Mouse (Mus musculus) liver, embryonic 13.5 days (tissue): Measurements from ENCODE around the gene Kat7. TPM values are rescaled to one million over a fixed set of nuclear protein-coding genes. Genes with fewer than 3 reads are reported as not detected.
A peak's percentile ranks its signal among the peaks of the same experiment; 100 is the strongest.

Source experiments
- ATAC-seq: fragments of 200-750 bp; cut with Nextera tagmentation; 2 replicates; pipeline ENCODE4 v1.8.0; 2017; ENCODE audit warnings: low read depth, mild to moderate bottlenecking, moderate number of reproducible peaks, moderate library complexity
- DNase-seq: peaks from one replicate; pipeline ENCODE4 v3.0.0; 2022
- H3K27ac ChIP-seq: fragments of 300-500 bp; sonication (generic); 2 replicates; pipeline ENCODE4 v1.5.1; 2015; ENCODE audit warnings: moderate library complexity, mild to moderate bottlenecking, inconsistent platforms
- H3K27me3 ChIP-seq: fragments of 300-500 bp; sonication (generic); 2 replicates; pipeline ENCODE4 v1.6.1; 2015; ENCODE audit warnings: mild to moderate bottlenecking, inconsistent platforms
- H3K36me3 ChIP-seq: fragments of 300-500 bp; sonication (generic); 2 replicates; pipeline ENCODE4 v1.6.1; 2015; ENCODE audit warnings: mild to moderate bottlenecking, inconsistent platforms
- H3K4me1 ChIP-seq: fragments of 300-500 bp; sonication (generic); replicated peaks from 2 replicates; pipeline ENCODE4 v1.6.1; 2015; ENCODE audit warnings: inconsistent platforms
- H3K4me2 ChIP-seq: fragments of 300-500 bp; sonication (generic); 2 replicates; pipeline ENCODE4 v1.6.1; 2015; ENCODE audit warnings: inconsistent platforms, mild to moderate bottlenecking, moderate library complexity
- H3K4me3 ChIP-seq: fragments of 300-500 bp; sonication (generic); replicated peaks from 2 replicates; pipeline ENCODE4 v1.5.1; 2015; ENCODE audit warnings: mild to moderate bottlenecking, inconsistent platforms
- H3K9ac ChIP-seq: fragments of 300-500 bp; sonication (generic); 2 replicates; pipeline ENCODE4 v1.6.1; 2015; ENCODE audit warnings: mild to moderate bottlenecking, inconsistent platforms
- H3K9me3 ChIP-seq: fragments of 300-500 bp; sonication (generic); replicated peaks from 2 replicates; pipeline ENCODE4 v1.6.1; 2016; ENCODE audit warnings: inconsistent platforms
- WGBS: fragments of 180-500 bp; shearing (Covaris S2); methylation state at CpG from one replicate; pipeline ENCODE4 v1.1.7; 2015; ENCODE audit not compliant: insufficient replicate concordance; 5-methylcytosine and 5-hydroxymethylcytosine counted together
- polyA plus RNA-seq: library from polyadenylated mRNA; unstranded; fragments of >200 nt; fragmentation: Nextera tagmentation; extraction: Ambion mirVana; gene quantifications from 2 replicates; pipeline ENCODE4 v1.2.1, GENCODE M21; 2015

Gene Kat7
- polyA plus RNA-seq, 1 experiment from 2014 or later = 33.4 TPM

GRCm38 (mm10) chr11:95279061-95279659 is 30.9 kb downstream of the Kat7 start:
- Histone ChIP-seq H3K4me2 (no peak overlapping the region), H3K27me3 (no peaks in the 10 kb centered on the region), H3K36me3 (peaks cover 99% of the 10 kb centered on the region), H3K27ac (no peak overlapping the region), H3K4me3 (no peak overlapping the region), H3K9me3 (no peaks in the 10 kb centered on the region), H3K9ac (no peak overlapping the region), H3K4me1 (peaks cover 8% of the 10 kb centered on the region; the same call in 1 of the 2 replicates)
- ATAC-seq = no peak
- no peak for DNase-seq
- whole genome bisulfite sequencing = 85% methylated on average over 4 of the region's 4 CpGs

DNA sequence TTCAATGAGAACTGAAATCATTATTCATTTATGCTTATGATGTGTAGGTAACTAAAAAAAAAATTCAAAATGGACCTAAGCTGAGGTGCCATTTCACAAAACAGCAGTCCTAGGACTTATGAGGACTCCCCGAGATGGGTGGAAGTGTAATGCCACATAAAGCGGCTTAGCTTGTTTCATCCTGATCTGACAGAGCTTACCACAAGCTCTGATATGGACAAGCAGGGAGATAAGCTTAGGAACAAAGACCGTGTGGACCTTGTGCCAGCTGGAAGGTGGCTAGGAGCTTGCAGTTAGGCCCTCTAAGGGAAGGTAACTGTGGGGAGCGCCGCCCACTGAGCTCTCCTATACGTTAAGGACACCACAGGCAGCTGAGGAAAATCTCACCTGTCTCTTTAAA is 34.0 kb downstream of the Kat7 start:
- Histone ChIP-seq H3K36me3 (peaks cover 100% of the 10 kb centered on the region), H3K9me3 (no peaks in the 10 kb centered on the region), H3K27me3 (no peaks in the 10 kb centered on the region), H3K9ac (no peak overlapping the region), H3K4me3 (no peak overlapping the region), H3K4me1 (peaks cover 9% of the 10 kb centered on the region; the same call in 1 of the 2 replicates), H3K4me2 (no peak overlapping the region), H3K27ac (no peak overlapping the region)
- ATAC-seq (no peak), DNase-seq (no peak)
- WGBS = 71% methylated on average over 6 of the region's 6 CpGs

- 64% methylated on average over 3 of the region's 3 CpGs for WGBS
These were observed 35.4 kb downstream of the Kat7 start for GRCm38 (mm10) chr11:95274613-95275012.

GRCm38 (mm10) chr11:95273661-95274060 is 36.4 kb downstream of the Kat7 start:
- DNase-seq = no peak
- no peak overlapping the region for H3K4me2 ChIP-seq
- WGBS = 75% methylated on average over 5 of the region's 5 CpGs
- H3K27me3 ChIP-seq = no peaks in the 10 kb centered on the region
- H3K9ac ChIP-seq = no peak overlapping the region
- ATAC-seq = no peak
- no peak overlapping the region for H3K4me3 ChIP-seq
- peaks cover 9% of the 10 kb centered on the region; the same call in 1 of the 2 replicates for H3K4me1 ChIP-seq
- peaks cover 100% of the 10 kb centered on the region for H3K36me3 ChIP-seq
- no peak overlapping the region for H3K27ac ChIP-seq
- no peaks in the 10 kb centered on the region for H3K9me3 ChIP-seq

More at GRCm38 (mm10) chr11:95274613-95275012, 35.4 kb downstream of the Kat7 start:
- no peak overlapping the region for H3K27ac ChIP-seq
- H3K9ac ChIP-seq = no peak overlapping the region
- peaks cover 9% of the 10 kb centered on the region; the same call in 1 of the 2 replicates for H3K4me1 ChIP-seq
- H3K27me3 ChIP-seq = no peaks in the 10 kb centered on the region
- no peaks in the 10 kb centered on the region for H3K9me3 ChIP-seq
- ATAC-seq (no peak), DNase-seq (no peak)
- H3K4me2 ChIP-seq = no peak overlapping the region
- peaks cover 100% of the 10 kb centered on the region for H3K36me3 ChIP-seq
- no peak overlapping the region for H3K4me3 ChIP-seq

DNA sequence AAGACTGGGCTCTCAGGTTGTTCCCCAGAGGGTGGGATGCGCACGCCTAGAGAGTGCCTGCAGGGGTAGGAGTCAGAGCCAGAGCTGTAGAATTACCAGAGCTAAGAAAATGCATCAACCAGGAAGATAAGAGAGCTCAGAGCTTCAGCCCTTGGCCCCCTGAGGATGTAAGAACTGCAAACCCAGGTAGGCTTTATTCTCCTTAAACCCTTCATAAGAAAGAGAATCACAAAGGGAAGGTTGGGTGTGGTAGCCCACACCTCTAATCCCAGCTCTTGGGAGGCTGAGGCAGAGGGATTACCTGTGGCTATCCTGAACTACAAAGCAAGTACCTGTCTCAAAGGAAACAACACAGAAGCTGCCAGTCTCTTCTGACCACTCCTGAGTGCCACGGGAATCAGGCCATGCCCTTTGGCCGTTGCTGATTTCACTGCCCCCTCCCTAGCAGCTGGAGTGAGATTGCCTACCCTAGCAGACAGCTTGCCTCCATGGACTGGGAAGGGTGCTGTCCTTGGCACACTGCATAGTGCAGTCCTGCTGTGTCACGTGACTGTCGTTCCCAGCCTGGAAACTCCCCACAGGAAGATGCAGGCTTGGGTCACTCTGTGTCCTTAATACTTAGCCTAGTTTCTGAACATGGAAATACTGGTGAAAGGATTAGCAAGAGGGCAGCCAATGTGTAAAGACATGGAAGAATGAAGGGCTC is 43.4 kb downstream of the Kat7 start:
- H3K9ac ChIP-seq = no peak overlapping the region
- 69% methylated on average over 6 of the region's 6 CpGs for WGBS
- no peak for DNase-seq
- H3K9me3 ChIP-seq = no peaks in the 10 kb centered on the region
- no peak overlapping the region for H3K4me3 ChIP-seq
- 0 out of 2 replicates have a peak, but pooled peaks have one; percentile 35 for ATAC-seq
- H3K27ac ChIP-seq = no peak overlapping the region
- peaks cover 56% of the 10 kb centered on the region for H3K36me3 ChIP-seq
- H3K27me3 ChIP-seq = peaks cover under 1% of the 10 kb centered on the region; the same call in 1 of the 2 replicates
- H3K4me1 ChIP-seq = peaks cover 12% of the 10 kb centered on the region; the same call in 1 of the 2 replicates
- H3K4me2 ChIP-seq = no peak overlapping the region

GRCm38 (mm10) chr11:95264455-95265013 is 45.5 kb downstream of the Kat7 start:
- no peak for DNase-seq
- 83% methylated on average over 4 of the region's 4 CpGs for WGBS

DNA sequence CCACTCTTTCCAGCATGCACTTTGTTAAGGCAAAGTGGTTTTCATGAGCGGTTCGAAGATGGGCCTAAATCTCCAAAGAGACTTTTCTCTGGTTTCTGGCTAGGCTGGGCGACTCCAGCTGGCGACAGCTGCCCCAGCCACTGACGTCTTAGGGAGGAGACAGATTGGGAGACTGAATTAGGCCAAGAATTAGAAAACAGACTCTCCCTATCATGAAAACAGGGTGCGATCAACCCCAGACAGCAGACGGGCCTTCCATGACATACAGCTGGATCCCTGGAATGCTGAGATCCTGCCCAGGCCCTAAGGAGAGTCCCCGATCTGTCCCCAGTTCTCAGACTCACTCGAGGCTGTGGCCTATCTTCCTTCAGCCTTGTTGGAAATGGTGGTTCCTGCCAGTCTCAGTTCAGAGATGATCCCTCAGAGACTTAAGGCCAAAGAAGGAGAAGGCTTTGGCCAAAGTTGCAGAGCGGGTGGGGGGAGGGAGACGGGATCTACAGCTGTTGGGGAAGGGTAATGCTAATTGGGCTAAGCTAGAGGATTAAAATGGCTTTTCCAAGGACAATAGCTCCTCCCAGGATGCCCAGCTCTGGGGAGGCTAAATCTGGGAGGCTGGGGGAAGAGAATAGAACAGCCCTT is 46.1 kb downstream of the Kat7 start:
- Histone ChIP-seq H3K36me3 (peaks cover 28% of the 10 kb centered on the region), H3K4me3 (no peak overlapping the region), H3K4me2 (no peak overlapping the region), H3K27ac (no peak overlapping the region), H3K9me3 (no peaks in the 10 kb centered on the region), H3K9ac (no peak overlapping the region), H3K4me1 (peaks cover 30% of the 10 kb centered on the region), H3K27me3 (peaks cover 26% of the 10 kb centered on the region)
- 59% methylated on average over 11 of the region's 11 CpGs for whole genome bisulfite sequencing
- ATAC-seq (no peak), DNase-seq (no peak)

More at GRCm38 (mm10) chr11:95264455-95265013, 45.5 kb downstream of the Kat7 start:
- Histone ChIP-seq H3K4me1 (peaks cover 24% of the 10 kb centered on the region), H3K27ac (no peak overlapping the region), H3K9me3 (no peaks in the 10 kb centered on the region), H3K4me2 (no peak overlapping the region), H3K36me3 (peaks cover 34% of the 10 kb centered on the region), H3K27me3 (peaks cover 20% of the 10 kb centered on the region), H3K4me3 (no peak overlapping the region), H3K9ac (no peak overlapping the region)
- no peak for ATAC-seq

DNA sequence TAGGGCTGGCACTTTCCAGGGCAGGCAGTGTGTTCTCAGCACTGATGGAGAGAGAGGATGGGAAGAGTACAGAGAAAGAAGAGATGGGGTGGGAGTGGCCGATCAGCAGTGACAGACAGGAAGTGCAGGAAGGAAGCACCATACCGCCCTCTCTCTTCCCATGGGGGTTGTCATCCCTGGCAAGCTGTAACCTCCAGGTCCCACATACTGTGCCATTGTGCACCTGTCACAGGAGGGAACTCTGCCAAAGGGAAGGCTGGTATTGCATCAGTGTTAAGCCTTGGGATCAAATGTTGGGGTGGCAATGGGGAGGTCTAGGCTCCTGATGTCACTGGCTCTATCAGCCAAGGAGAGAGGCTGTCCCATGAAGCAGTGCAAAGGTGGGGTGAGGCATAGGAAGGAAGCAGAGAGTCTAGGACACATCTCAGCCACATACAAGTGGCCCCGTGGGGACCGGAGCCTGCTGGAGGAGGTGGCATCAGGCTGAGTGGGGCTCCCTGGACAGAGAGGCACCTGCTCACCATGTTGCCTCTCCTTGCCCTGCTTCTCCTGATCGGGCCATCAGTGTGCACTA is 48.8 kb downstream of the Kat7 start, which contains the start of gene Tac4:
Gene Tac4, plus strand, starts transcription at position 352 of the 574 bp plus-strand sequence.
- Histone ChIP-seq H3K27ac (no peak within 1 kb of the TSS), H3K27me3 (peaks cover 33% of the 10 kb centered on the region), H3K9ac (no peak within 1 kb of the TSS), H3K4me3 (no peak within 1 kb of the TSS), H3K4me2 (no peak within 1 kb of the TSS), H3K9me3 (no peaks in the 10 kb centered on the region), H3K4me1 (peaks cover 29% of the 10 kb centered on the region), H3K36me3 (peaks cover 9% of the 10 kb centered on the region)
- ATAC-seq (no peak), DNase-seq (no peak)
- 13% methylated on average over 5 of the region's 5 CpGs for WGBS

DNA sequence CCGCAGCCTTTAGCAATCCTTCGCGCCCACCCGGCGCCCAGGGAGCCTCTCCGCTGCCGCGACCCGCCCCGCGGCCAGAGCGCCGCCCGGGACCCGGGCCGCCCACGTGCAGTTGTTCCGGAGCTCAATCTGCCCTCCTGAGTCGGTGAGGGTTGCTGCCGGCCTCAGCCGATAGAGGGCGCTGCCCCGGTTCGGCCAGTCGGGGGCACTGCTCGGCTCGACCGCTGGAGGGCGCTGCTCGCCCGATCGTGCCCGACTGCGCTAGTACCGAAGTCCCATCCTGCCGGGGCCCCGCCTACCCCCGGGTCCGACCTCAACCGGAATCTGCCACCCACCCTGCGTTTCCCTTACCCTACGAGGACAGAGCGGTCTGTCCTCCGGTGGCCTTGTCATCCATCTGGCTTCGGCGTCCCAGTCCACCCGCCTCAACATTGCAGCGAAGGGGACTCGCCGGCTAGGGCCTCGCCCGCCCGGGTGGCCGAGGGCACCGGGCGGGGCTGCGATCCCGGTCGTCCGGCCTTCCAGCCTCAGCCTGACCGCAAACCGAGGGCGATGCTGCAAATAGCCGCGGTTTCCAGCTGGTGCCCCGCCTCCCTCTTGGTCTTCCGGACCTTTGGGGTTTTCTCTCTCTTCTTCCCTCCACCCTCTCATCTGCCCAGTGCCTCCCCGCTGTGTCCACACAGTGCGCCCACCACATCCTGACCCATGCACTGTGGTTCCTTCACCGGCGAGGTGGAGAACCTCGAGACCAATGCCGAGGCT is 50.8 kb downstream of the Kat7 start:
- under 1% methylated on average over 73 of the region's 73 CpGs for WGBS

DNA sequence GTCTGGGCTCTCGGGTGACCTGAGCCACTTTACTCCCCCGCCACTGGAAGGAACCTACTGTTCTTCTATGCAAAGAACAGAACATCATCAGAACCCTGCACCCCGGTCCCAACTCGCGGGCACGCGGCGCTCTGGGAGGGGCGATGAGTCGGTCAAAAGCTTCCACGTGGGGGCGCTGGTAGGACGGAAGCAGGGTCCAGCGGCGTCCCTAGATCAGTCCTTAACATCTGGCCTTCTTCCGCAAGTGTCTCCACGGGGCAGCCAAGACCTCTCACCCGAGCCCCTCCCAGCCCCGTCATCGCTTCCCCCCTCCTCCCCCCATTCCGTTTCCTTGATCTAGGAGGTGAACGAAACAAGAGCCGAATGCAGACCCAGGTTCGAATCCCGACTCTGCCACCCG is 51.6 kb downstream of the Kat7 start:
- H3K9ac ChIP-seq = peak overlapping the region; percentile 75
- peak overlapping the region; percentile 58 for H3K27ac ChIP-seq
- no peaks in the 10 kb centered on the region for H3K9me3 ChIP-seq
- H3K27me3 ChIP-seq = peaks cover 33% of the 10 kb centered on the region
- DNase-seq (peak; percentile 68), ATAC-seq (peak; percentile 62)
- peak overlapping the region; percentile 67 for H3K4me3 ChIP-seq
- H3K36me3 ChIP-seq = no peaks in the 10 kb centered on the region
- WGBS = under 1% methylated on average over 26 of the region's 26 CpGs
- peaks cover 29% of the 10 kb centered on the region for H3K4me1 ChIP-seq
- peak overlapping the region; percentile 94 for H3K4me2 ChIP-seq

More for the DNA sequence above, 50.8 kb downstream of the Kat7 start:
- Histone ChIP-seq H3K36me3 (no peaks in the 10 kb centered on the region), H3K27ac (peak overlapping the region; percentile 58), H3K4me3 (peak overlapping the region; percentile 67), H3K9ac (peak overlapping the region; percentile 75), H3K27me3 (peaks cover 33% of the 10 kb centered on the region), H3K9me3 (no peaks in the 10 kb centered on the region), H3K4me2 (peak overlapping the region; percentile 94), H3K4me1 (peaks cover 29% of the 10 kb centered on the region)
- ATAC-seq (peak; percentile 67), DNase-seq (peak; percentile 78)
